Mouse (Mus musculus) cerebellum, adult 9-10 months (tissue): Measurements from ENCODE around the gene Anapc2.
A peak's percentile ranks its signal among the peaks of the same experiment; 100 is the strongest.

Experiments used
- DNase-seq: peaks from one replicate; pipeline ENCODE4 v3.0.0; 2022

Gene Anapc2

DNA sequence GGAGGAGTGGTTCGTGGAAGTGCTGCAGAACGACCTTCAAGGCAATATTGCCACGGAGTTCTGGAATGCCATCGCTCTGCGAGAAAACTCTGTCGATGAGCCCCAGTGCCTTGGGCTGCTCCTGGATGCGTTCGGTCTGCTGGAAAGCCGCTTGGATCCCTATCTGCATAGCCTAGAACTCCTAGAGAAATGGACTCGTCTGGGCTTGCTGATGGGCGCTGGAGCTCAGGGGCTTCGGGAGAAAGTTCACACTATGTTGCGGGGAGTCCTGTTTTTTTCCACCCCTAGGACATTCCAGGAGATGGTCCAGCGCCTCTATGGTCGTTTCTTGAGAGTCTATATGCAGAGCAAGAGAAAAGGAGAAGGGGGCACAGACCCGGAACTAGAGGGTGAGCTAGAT is 732 bp downstream of the Anapc2 start:
- DNase-seq, result no peak

DNA sequence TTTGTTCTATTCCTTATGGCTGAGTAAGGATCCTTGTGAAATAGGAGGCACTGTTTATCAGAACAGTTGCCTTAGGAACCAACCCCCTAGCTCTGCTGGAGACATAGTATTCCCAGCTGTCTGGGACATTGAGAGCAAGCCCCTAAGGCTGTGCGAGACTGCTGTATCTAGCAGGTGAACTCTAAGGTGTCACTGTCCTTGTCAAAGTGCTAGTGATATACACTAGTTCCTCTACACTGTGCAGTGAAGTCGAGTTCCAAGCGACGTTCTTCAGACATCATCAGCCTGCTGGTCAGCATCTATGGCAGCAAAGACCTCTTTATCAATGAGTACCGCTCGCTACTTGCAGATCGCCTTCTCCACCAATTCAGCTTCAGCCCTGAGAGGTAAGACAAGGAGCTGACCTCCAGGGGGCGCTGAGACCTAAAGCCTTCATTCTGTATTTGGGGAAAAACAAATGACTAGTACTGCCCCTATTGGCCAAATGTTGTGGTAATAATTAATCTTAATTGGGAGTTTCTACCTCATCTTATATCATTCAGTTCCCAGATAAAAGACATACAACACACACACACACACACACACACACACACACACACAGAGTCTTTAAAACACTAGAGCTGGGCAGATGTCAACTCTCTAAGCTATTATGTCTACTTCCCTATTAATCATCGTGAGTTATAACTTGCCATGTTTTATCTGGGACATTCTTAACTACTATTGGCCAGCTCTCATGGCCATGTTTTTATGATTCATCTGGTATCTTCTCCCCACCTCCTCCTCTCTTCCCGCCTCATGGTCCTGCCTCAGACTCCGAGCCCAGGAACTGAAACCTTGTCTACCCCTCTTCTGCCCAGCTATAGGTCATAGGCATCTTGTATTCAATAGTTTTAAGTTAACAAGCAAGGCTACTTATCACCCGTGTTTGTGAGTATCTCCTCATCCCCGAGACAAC is 6.9 kb downstream of the Anapc2 start:
- DNase-seq, result peak; percentile 93

DNA sequence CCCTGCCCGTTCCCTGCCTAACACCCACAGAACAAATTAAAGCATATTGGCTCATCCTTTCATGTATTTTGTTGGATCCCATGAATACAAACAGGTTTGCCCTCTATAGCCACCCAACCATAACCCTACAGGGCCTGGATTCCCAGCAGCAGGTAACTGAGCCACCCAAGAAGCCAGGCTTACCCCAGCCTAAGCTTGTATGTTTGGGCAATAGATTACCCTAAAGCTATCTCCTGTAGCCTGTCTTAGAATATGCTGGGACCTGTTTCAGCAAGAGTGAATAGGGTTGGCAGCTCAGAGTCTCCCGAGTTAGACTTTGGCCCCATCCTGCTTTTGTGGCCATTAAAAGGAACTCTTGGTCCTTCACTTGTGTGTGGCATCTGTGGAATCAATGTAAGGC is 13.3 kb downstream of the Anapc2 start:
- DNase-seq, result no peak

DNA sequence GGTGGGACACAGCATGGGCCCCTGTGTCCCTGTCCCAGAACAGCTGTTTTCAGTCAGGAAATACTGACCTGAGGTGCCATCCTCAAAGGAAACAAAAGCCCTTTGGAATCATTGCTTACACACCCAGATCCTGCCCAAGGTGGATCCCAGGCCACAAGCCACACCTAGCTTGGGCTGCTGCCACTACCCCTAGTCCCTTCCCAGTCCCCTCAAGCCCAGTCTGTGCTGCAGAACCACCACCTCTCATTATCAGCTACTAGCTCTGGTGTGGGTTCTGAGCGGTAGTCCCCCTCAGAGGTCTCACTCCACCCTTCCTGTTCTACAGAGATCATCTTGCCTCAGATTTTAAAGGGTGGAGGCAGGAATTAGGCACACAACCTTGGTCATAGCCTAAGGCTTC is 14.0 kb downstream of the Anapc2 start:
- no peak for DNase-seq

GRCm38 (mm10) chr2:25286837-25287636 is 14.8 kb downstream of the Anapc2 start:
- DNase-seq, result peak; percentile 71

DNA sequence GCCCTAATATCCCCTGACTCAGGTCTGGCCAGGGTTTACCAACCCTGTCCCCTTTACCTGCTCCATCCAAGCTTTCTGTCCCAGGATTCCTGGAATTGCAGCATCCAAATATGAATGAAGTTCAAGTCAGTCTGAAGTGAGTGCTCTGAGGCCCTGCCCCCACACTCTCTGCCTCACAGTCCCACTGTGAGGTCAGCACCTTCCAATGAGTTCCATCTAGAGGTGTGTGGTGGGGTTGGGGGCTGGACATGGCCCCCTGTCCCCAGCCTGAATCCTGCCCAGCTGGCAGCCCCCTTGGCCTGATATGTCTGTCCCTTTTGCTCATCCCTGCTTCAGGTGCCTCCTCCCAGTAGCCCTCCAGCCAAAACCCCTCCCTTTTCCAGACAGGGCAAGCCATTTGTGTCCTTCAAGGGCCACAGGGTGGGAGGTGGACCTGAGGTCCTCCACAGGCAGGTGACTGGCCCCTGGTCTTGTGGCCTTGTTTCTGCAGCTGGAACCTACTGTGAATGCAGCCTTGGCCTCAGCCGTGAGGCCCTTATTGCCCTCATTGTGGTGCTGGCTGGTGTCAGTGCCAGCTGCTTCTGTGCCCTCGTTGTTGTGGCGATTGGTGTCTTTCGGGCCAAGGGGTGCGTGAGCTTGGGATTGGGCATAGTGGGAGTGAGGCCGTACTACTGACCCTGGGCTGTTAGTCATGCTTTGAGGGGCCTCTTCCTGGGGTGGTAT is 15.8 kb downstream of the Anapc2 start, which contains the start of gene Tmem210:
Gene Tmem210, plus strand, starts transcription at position 219 of the 723 bp plus-strand sequence.
- peak; percentile 58 for DNase-seq

- peak; percentile 61 for DNase-seq
Observed at GRCm38 (mm10) chr2:25288734-25289345, 16.6 kb downstream of the Anapc2 start.

GRCm38 (mm10) chr2:25289651-25290050 is 17.4 kb downstream of the Anapc2 start, which contains the start of gene Lrrc26:
Gene Lrrc26, plus strand, starts transcription at chr2:25289915.
- peak; percentile 88 for DNase-seq

GRCm38 (mm10) chr2:25290101-25290815 is 18.0 kb downstream of the Anapc2 start:
- DNase-seq, result peak; percentile 80

DNA sequence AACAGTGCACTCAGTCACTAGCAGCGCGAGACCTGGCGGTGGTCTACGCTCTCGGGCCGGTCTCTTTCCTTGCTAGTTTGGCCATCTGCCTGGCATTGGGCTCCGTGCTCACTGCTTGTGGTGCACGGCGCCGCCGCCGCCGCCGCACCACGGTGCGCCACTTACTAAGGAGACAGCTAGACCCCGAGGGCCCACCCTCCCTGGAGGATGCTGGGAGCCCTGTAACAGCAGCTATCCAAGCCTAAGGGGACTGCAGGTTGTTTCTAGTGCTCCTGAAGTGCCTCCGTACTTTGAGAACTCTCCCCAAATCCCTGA is 18.5 kb downstream of the Anapc2 start:
- peak; percentile 80 for DNase-seq

DNA sequence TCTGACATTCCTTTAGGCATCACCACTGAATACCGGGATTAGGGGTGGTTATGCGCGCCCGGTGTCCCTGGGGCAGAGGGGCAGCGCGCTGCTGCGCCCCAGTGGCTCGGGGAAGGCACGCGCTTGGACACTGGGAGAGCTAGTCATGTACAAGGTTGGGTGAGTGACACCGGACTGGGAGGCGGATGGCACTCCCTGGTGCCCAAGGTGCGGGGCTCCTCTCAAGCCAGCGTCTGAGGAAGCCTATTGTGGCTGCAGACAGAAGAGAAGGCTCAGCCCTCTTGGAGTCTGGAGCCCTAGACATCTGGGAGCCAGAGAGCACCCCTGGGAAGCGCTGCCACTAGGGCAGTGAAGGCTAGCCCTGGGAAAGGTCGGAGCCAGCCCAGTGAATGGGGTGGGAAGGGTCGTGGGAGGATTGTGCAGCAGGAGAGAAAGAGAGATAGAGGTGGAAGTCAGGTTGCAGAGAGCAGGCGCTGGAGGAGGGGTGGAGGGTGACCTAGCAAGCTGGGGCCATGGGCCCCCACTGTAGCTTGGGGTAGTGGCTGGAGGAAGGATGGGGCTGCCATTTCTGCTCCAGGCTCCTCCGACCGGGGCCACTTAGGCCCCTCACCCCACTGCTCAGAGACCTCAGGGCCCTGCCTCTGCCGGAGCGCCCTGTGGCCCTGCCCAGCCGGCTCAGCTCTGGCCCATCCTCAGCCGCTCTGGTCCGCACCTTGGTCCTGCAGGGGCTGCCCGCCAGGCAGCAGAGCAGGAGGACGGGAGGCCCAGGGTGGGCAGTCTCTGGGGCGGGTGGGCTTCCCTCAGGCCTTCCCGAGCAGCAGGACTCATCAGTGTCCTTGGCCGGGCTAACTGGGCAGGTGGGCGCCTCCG is 19.1 kb downstream of the Anapc2 start:
- peak; percentile 66 for DNase-seq

DNA sequence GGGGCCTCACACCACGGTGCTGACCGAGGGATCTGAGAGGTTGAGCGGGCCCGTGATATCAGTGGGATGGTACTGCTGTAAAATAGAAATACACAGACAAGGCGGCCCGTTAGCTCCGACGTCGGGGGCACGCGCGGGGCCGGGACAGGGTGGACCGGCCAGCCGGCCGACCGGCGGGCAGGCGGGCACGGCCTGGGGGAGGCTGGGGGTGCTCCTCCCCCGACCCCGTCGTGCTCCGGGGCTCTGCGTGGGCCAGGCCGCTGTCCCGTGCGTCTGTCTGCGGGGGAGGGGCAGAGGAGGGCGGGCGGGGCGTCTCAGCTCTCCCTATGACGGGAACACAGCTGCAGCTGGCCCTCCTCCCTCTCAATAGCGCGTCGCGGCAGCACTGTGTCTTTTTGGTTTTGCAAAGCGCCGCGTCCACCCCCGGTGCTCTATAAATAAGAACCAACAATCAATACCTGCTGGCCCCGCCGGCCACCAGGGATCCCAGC is 19.8 kb downstream of the Anapc2 start:
- DNase-seq, result peak; percentile 55

GRCm38 (mm10) chr2:25292856-25293255 is 20.6 kb downstream of the Anapc2 start:
- DNase-seq, result peak; percentile 84

GRCm38 (mm10) chr2:25293706-25294105 is 21.4 kb downstream of the Anapc2 start:
- DNase-seq, result peak; percentile 62

- DNase-seq, result peak; percentile 60
Observed at GRCm38 (mm10) chr2:25297093-25297492, 24.8 kb downstream of the Anapc2 start.

DNA sequence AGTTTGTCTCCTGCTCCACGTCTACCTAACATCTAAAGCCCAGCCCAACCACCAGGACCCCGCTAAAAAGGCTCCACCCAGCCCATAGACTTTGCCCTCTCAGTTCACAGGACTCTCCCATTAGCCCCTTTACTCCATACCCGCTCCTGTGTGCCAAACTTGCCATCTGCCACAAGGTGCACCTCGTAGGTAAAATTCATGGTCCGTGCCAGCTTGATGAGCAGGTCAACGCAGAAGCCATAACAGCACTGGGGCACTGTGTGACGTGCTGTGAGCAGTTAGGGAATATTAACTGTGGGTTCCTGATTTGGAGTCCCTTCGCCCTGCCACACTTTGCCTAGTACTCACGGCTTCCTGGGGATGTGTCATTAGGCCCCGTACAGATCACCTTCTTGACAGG is 25.8 kb downstream of the Anapc2 start:
- peak; percentile 72 for DNase-seq

GRCm38 (mm10) chr2:25303452-25303851 is 31.2 kb downstream of the Anapc2 start:
- DNase-seq, result no peak

GRCm38 (mm10) chr2:25303931-25304656 is 31.8 kb downstream of the Anapc2 start:
- peak; percentile 92 for DNase-seq

DNA sequence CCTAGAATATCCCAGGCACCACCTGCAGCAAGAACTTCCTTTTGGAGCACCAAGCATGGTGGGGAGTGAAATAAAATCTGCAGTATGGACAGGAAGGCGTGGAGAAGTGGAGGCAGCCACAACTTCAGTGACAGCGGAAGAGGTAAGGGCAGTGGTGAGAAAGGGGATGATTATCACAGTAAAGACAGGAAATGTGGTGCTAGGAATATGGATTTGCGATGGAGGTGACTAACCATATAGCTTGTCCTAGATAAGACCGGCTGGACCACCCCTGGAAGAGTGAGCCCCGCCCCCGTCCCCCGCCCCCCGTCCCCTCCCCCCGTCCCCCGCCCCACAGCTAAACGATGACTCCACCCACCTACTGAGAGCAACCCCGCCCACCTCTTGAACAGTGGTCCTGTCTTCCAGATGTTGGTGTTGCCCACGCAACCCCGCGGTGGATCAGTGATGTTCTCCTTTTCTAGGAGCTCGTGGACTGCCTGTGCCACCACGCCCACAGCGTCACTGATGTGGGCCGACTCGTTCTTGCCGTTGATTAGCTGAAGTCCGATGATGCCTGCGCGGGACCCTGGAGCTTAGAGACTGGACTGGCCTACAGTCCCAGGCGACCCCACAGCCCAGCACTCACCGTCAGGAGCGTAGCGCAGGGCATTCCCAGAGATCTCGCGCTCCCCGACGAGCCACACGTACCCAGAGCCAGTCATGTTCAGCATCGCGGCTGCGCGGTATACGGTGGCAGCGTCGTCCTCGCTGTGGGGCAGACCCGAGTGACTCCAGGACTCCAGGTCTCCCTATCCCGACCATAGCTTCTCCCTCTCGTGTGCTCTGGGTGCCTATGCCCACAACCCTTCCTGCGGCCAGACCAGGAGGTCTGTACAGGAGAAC is 32.6 kb downstream of the Anapc2 start:
- DNase-seq, result no peak
